Mouse (Mus musculus) neural tube, embryonic 11.5 days (tissue): ENCODE results near the gene Hormad1. TPM values are rescaled to one million over a fixed set of nuclear protein-coding genes. Genes with fewer than 3 reads are reported as not detected.

ENCODE experiments used
- ATAC-seq: fragments of 200-750 bp; cut with Nextera tagmentation; 2 replicates; pipeline ENCODE4 v1.8.0; 2017; ENCODE audit warnings: moderate number of reproducible peaks, mild to moderate bottlenecking, moderate TSS enrichment, moderate library complexity; ENCODE audit not compliant: insufficient read depth, low FRiP score, low TSS enrichment
- DNase-seq: peaks from one replicate; pipeline ENCODE4 v3.0.0-alpha.2; 2015; ENCODE audit warnings: low spot score
- H3K27ac ChIP-seq: fragments of 300-500 bp; sonication (generic); 2 replicates; pipeline ENCODE4 v1.5.1; 2014; ENCODE audit warnings: low read depth, mild to moderate bottlenecking, low read length
- H3K27me3 ChIP-seq: fragments of 300-500 bp; sonication (generic); 2 replicates; pipeline ENCODE4 v1.6.1; 2014; ENCODE audit warnings: mild to moderate bottlenecking, low read length, mixed read lengths; ENCODE audit not compliant: control insufficient read depth, insufficient read depth
- H3K36me3 ChIP-seq: fragments of 300-500 bp; sonication (generic); 2 replicates; pipeline ENCODE4 v1.6.1; 2014; ENCODE audit warnings: mild to moderate bottlenecking, low read length, moderate library complexity, mixed read lengths; ENCODE audit not compliant: control insufficient read depth, insufficient read depth
- H3K4me1 ChIP-seq: fragments of 300-500 bp; sonication (generic); 2 replicates; pipeline ENCODE4 v1.6.1; 2014; ENCODE audit warnings: low read length, mixed read lengths; ENCODE audit not compliant: control insufficient read depth, insufficient read depth
- H3K4me2 ChIP-seq: fragments of 300-500 bp; sonication (generic); 2 replicates; pipeline ENCODE4 v1.6.1; 2014; ENCODE audit warnings: low read depth, mild to moderate bottlenecking, moderate library complexity
- H3K4me3 ChIP-seq: fragments of 300-500 bp; sonication (generic); 2 replicates; pipeline ENCODE4 v1.5.1; 2014; ENCODE audit warnings: low read depth, low read length
- H3K9ac ChIP-seq: fragments of 300-500 bp; sonication (generic); 2 replicates; pipeline ENCODE4 v1.6.1; 2014; ENCODE audit warnings: mild to moderate bottlenecking, low read length
- H3K9me3 ChIP-seq: fragments of 300-500 bp; sonication (generic); 2 replicates; pipeline ENCODE4 v1.6.1; 2016; ENCODE audit warnings: low read length; ENCODE audit not compliant: control insufficient read depth
- WGBS: fragments of 180-500 bp; shearing (Covaris S2); extraction: QIAGEN DNeasy Blood & Tissue Kit; methylation state at CpG from one replicate; pipeline ENCODE4 v1.1.7; 2014; 5-methylcytosine and 5-hydroxymethylcytosine counted together
- polyA plus RNA-seq: library from polyadenylated mRNA; unstranded; fragments of >200 nt; fragmentation: Nextera tagmentation; extraction: Ambion mirVana; gene quantifications from 2 replicates; pipeline ENCODE4 v1.2.1, GENCODE M21; 2014

The Hormad1 gene
- polyA plus RNA-seq, 1 experiment from 2014 or later: not detected

DNA sequence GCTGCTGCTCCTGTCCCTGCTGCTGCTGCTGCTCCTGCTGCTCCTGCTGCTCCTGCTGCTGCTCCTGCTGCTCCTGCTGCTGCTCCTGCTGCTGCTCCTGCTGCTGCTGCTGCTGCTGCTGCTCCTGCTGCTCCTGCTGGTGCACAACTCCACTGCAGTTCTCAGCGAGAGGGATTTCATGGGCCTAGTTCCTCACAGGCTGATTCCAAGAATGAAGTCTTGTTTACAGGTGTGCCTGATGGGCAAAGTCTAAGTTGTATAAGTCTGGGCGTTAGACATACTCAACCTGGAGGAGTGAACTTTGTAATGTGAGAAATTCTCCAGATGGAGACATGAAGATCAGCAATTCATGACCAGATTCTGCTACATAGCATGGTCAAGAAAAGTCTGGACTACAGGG is 34.8 kb upstream of the Hormad1 start:
- Histone ChIP-seq H3K9ac (no peak overlapping the region), H3K4me1 (no peaks in the 10 kb centered on the region), H3K27me3 (no peaks in the 10 kb centered on the region), H3K27ac (no peak overlapping the region), H3K9me3 (no peaks in the 10 kb centered on the region), H3K4me2 (no peak overlapping the region), H3K4me3 (no peak overlapping the region), H3K36me3 (no peaks in the 10 kb centered on the region)
- 79% methylated on average over 2 of the region's 2 CpGs for WGBS
- ATAC-seq: no peak
- no peak for DNase-seq

DNA sequence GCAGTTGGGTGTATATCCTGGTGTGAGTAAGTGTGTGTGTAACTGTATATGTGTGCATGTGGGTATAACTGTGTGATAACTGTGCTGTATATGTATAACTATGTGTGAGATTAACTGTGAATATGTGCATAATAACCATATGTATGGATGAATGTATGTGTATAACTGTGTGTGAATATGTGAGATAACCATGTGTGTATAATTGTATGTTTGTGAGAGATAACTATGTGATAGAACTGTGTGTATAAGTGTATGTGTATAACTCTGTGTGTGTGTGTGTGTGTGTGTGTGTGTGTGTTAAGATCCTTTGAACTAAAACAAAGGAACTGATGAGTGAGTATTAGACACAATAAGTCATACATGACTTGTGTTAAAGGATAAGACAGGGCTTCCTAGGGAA is 33.4 kb upstream of the Hormad1 start:
- Histone ChIP-seq H3K4me1 (no peaks in the 10 kb centered on the region), H3K9me3 (no peaks in the 10 kb centered on the region), H3K9ac (no peak overlapping the region), H3K27ac (no peak overlapping the region), H3K36me3 (no peaks in the 10 kb centered on the region), H3K4me3 (no peak overlapping the region), H3K27me3 (no peaks in the 10 kb centered on the region), H3K4me2 (no peak overlapping the region)
- ATAC-seq (no peak), DNase-seq (no peak)

DNA sequence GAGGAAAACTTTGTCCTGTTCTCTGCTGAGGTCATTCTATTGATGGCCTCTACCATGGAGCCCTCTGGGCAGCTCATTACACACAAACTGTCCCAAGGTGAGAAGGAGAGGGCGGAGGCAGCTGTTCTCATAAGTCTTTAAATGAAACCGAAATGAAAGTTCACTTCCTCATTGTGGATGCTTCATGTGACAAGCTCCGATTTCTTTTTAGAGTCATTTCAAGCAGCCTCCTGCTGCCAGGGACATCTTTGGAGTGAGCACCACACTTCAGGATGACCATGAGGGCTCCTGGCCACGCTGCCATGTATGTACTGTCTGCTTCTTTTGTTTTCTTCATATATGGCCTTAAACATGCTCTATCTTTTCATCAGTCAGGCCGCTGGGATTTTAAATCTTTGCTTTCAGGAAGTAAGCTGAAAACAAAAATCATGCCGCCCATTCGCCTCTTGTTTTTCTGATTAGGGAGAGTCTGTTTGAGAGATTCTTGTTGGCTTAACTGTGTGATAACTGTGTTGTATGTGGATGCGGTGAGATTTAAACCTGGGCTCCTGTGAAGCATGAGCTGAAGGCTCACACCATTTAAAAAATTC is 32.8 kb upstream of the Hormad1 start, which contains the start of gene Ctss:
Gene Ctss, plus strand, starts transcription at position 165 of the 590 bp plus-strand sequence.
- 92% methylated on average over 8 of the region's 8 CpGs for WGBS
- H3K4me3 ChIP-seq: no peak within 1 kb of the TSS
- ATAC-seq (no peak), DNase-seq (no peak)
- no peaks in the 10 kb centered on the region for H3K9me3 ChIP-seq
- no peak within 1 kb of the TSS for H3K27ac ChIP-seq
- H3K36me3 ChIP-seq: no peaks in the 10 kb centered on the region
- no peak within 1 kb of the TSS for H3K9ac ChIP-seq
- no peaks in the 10 kb centered on the region for H3K4me1 ChIP-seq
- H3K4me2 ChIP-seq: no peak within 1 kb of the TSS
- no peaks in the 10 kb centered on the region for H3K27me3 ChIP-seq

DNA sequence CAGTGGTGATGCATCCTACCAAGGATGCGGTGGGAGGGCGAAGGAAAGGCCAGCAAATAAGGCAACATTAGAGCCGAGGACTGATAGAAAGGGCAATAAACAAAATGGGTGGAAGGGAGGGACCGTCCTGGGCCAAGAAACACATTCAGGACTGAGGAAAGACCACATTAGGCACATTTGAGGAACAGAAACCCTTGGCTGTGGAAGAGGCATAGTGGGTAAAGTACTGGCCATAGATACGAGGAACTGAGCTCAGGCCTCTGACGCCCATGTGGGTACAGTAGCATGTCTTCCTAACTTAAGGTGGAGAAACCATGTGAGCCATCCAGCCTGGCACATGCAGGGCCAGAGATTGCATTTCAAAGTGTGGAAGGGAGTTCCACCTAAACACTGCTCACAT is 29.7 kb upstream of the Hormad1 start:
- 89% methylated on average over 6 of the region's 6 CpGs for WGBS
- DNase-seq: no peak
- no peak overlapping the region for H3K4me3 ChIP-seq

DNA sequence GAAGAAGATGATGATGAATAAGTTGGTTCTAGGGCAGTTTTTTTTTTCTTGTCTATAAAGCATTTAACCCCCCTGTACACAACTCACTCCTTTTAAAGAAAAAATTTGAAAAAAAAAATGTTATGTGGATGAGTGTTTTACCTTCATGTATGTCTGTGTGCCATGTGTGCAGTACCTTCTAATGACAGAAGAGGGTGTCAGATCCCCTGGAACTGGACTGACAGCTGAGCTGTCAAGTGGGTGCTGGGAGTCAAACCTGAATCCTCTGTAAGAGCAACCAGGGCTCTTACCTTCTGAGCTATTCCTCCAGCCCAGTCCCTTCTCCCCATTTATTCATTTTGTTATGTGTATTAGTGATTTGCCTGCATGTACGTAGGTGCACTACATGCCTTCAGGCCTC is 28.5 kb upstream of the Hormad1 start:
- no peak for ATAC-seq

More for the DNA sequence above, 29.7 kb upstream of the Hormad1 start:
- no peaks in the 10 kb centered on the region for H3K9me3 ChIP-seq
- no peak overlapping the region for H3K9ac ChIP-seq
- no peak overlapping the region for H3K27ac ChIP-seq
- H3K36me3 ChIP-seq: no peaks in the 10 kb centered on the region
- ATAC-seq: no peak
- H3K27me3 ChIP-seq: no peaks in the 10 kb centered on the region
- no peak overlapping the region for H3K4me2 ChIP-seq
- no peaks in the 10 kb centered on the region for H3K4me1 ChIP-seq

DNA sequence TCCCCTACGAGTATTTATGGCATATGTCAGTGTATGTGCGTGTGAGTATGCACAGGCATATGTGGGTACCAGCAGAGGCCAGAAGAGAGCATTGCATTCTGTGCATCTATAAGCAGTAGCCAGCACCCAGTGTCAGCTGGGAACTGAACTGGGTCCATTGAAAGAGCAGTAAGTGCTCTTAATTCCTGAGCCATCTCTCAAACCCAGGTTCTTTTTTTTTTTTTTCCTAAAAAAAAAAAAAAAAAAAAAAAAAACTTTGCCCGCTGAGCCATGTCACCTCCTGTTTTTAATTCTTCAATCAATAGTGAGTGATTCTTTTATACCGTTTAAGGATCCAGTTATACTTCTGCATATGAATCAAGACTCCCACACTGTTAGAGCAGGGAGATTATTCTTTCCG is 26.1 kb upstream of the Hormad1 start:
- Histone ChIP-seq H3K27me3 (no peaks in the 10 kb centered on the region), H3K36me3 (no peaks in the 10 kb centered on the region), H3K4me1 (no peaks in the 10 kb centered on the region), H3K27ac (no peak overlapping the region), H3K4me2 (no peak overlapping the region), H3K9me3 (no peaks in the 10 kb centered on the region), H3K4me3 (no peak overlapping the region), H3K9ac (no peak overlapping the region)
- 89% methylated on average over 5 of the region's 5 CpGs for WGBS
- no peak for DNase-seq
- no peak for ATAC-seq

More for the DNA sequence above, 28.5 kb upstream of the Hormad1 start:
- Histone ChIP-seq H3K27ac (no peak overlapping the region), H3K9me3 (no peaks in the 10 kb centered on the region), H3K4me1 (no peaks in the 10 kb centered on the region), H3K4me3 (no peak overlapping the region), H3K27me3 (no peaks in the 10 kb centered on the region), H3K36me3 (no peaks in the 10 kb centered on the region), H3K4me2 (no peak overlapping the region), H3K9ac (no peak overlapping the region)
- DNase-seq: no peak
- WGBS: 100% methylated on average over 1 of the region's 1 CpGs

DNA sequence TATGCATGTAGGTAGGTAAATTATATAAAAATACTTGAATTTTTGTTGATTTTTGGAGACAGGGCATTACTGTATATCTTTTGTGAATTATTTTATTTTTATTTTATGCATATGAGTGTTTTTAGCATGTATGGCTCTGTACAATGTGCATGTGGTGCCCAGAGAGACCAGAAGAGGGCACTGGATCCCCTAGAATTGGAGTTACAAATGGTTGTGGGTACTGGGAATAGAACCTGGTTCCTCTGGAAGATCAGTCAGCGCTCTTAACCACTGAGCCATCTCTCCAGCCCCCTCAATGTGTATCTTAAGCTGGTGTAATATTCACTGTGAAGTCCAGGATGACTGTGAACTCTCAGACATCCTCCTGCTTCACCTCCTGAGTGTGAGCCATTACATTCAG is 24.6 kb upstream of the Hormad1 start:
- ATAC-seq (no peak), DNase-seq (no peak)
- H3K4me1 ChIP-seq: no peaks in the 10 kb centered on the region
- H3K27me3 ChIP-seq: no peaks in the 10 kb centered on the region
- H3K27ac ChIP-seq: no peak overlapping the region
- no peak overlapping the region for H3K9ac ChIP-seq
- no peaks in the 10 kb centered on the region for H3K9me3 ChIP-seq
- H3K4me2 ChIP-seq: no peak overlapping the region
- 83% methylated on average over 1 of the region's 1 CpGs for WGBS
- H3K36me3 ChIP-seq: no peaks in the 10 kb centered on the region
- H3K4me3 ChIP-seq: no peak overlapping the region

DNA sequence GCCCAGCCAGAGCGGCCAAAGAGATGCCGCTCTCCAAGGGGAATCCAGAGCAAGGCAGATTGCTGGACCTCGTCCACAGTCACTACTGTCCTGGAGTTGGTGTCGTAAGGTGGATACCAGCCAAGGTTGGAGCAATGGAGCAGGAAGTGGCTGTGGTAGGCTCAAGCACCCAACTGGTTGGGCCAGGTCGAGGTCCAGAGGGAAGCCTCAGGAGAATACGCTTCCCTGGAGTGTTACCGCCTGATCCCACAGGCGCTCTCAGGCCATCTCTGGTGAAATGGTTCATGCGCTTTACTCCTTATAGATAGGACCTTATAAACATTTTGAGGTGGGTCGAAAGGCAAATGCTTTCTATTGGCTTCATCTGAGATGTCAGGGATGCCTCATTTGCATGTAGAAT is 20.5 kb upstream of the Hormad1 start:
- no peak overlapping the region for H3K4me3 ChIP-seq
- H3K27me3 ChIP-seq: no peaks in the 10 kb centered on the region
- 91% methylated on average over 10 of the region's 10 CpGs for WGBS
- H3K4me1 ChIP-seq: no peaks in the 10 kb centered on the region
- no peak overlapping the region for H3K27ac ChIP-seq
- no peaks in the 10 kb centered on the region for H3K36me3 ChIP-seq
- H3K4me2 ChIP-seq: no peak overlapping the region
- H3K9me3 ChIP-seq: no peaks in the 10 kb centered on the region
- H3K9ac ChIP-seq: no peak overlapping the region
- ATAC-seq: no peak
- DNase-seq: no peak

DNA sequence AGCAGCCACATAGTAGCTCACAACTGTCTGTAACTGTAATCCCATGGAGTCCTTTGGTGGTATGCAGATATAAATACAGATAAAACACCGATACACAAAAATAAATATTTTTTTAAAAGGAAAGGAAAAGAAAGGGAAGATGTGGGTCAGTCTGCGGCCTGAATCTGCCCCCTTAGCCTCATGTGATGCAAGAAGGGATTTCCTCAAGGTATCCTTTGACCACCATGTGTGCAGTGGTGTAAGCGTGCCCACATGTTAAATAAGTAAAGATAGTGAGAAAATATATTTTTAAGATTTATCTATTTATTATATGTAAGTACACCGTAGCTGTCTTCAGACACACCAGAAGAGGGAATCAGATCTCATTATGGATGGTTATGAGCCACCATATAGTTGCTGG is 19.6 kb upstream of the Hormad1 start:
- ATAC-seq (no peak), DNase-seq (no peak)
- H3K4me2 ChIP-seq: no peak overlapping the region
- no peaks in the 10 kb centered on the region for H3K27me3 ChIP-seq
- H3K9ac ChIP-seq: no peak overlapping the region
- no peaks in the 10 kb centered on the region for H3K36me3 ChIP-seq
- no peaks in the 10 kb centered on the region for H3K4me1 ChIP-seq
- H3K4me3 ChIP-seq: no peak overlapping the region
- WGBS: 96% methylated on average over 4 of the region's 4 CpGs
- no peak overlapping the region for H3K27ac ChIP-seq
- no peaks in the 10 kb centered on the region for H3K9me3 ChIP-seq
